Mouse (Mus musculus): ENCODE measurements around the gene B430305J03Rik. TPM values are rescaled to one million over a fixed set of nuclear protein-coding genes. Genes with fewer than 3 reads are reported as not detected.
A peak's percentile ranks its signal among the peaks of the same experiment; 100 is the strongest.

The B430305J03Rik gene
- total RNA-seq (2021) = under 1 TPM; 0.28 to 0.34 TPM
- long read RNA-seq, experiment 1 = 0 reads
- long read RNA-seq, experiment 2 = 0 reads

GRCm38 (mm10) chr3:61365779-61366373 lies at the start of gene B430305J03Rik:
Gene B430305J03Rik, minus strand, starts transcription at chr3:61365951.
- no peak for DNase-seq (ENCODE audit: low spot score in 2 of 2)

GRCm38 (mm10) chr3:61409683-61410082 lies 43.9 kb upstream of the B430305J03Rik start:
- no peak for DNase-seq (ENCODE audit: low spot score in 2 of 2)

DNA sequence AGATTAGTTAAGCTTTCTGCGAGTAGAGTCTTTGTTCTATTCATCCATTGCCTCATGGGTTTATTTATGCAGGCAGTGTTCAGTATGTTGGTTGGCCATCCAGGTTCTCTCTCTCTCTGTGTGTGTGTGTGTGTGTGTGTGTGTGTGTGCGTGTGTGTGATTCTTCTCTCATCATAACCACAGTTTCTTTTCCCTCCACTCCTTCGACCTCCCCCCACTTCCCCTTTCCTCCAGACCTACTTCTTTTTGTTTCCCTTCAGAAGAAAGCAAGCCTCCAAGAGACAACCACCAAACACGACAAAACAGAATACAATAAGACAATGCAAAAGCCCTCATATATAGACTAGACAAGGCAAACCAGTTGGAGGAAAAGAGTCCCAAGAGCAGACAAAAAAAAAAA lies 41.2 kb upstream of the B430305J03Rik start:
- DNase-seq (ENCODE audit: low spot score in 2 of 2) = no peak

- DNase-seq (ENCODE audit: low spot score in 2 of 2) = no peak
Measured at GRCm38 (mm10) chr3:61400823-61401387, 35.2 kb upstream of the B430305J03Rik start.

GRCm38 (mm10) chr3:61396728-61397127 lies 31.0 kb upstream of the B430305J03Rik start:
- no peak for DNase-seq (ENCODE audit: low spot score in 2 of 2)

GRCm38 (mm10) chr3:61395382-61395781 lies 29.6 kb upstream of the B430305J03Rik start:
- no peak for DNase-seq (ENCODE audit: low spot score in 2 of 2)

GRCm38 (mm10) chr3:61393520-61393919 lies 27.8 kb upstream of the B430305J03Rik start:
- DNase-seq (ENCODE audit: low spot score in 2 of 2) = no peak

- DNase-seq (ENCODE audit: low spot score in 2 of 2) = no peak
Measured at GRCm38 (mm10) chr3:61392881-61393280, 27.1 kb upstream of the B430305J03Rik start.

DNA sequence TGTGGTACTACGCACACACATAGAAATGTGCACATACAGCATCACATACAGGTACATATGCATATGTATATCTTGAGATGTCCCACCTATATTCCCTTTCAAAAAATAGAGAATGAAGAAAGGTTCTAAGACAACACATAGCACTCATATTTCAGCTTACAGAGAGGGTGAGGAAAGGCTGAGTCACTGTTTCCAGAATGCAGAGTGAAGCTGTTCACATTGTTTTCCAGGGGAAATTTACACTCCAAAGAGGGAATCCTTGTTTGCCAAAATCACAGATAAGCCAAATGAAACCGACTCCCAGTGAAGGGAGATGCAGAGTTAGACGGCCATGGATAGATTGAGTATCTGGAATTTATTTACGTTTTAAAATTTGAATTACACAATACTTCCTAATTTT lies 25.8 kb upstream of the B430305J03Rik start:
- DNase-seq (ENCODE audit: low spot score in 2 of 2) = no peak

GRCm38 (mm10) chr3:61386368-61386767 lies 20.6 kb upstream of the B430305J03Rik start:
- DNase-seq (ENCODE audit: low spot score in 2 of 2) = no peak

DNA sequence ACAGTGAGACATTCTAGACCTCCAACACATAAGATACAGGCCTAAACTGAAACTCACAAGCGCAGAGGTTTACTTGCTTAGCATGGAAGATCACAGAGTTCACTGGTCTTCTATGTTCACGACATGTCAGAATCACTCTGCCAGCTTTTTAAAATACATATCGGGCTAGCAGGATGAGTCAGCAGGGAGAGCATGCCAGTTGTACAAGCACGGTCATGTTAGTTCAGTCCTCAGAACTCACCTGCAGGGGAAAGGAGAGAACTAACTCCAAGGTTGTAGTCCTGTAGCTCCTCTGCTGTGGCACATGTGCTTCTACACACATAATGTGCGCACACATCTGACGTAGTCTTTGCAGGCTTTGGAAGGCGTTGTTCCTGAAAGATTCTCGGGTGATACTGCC lies 10.2 kb upstream of the B430305J03Rik start:
- no peak for DNase-seq (ENCODE audit: low spot score in 2 of 2)

- DNase-seq (ENCODE audit: low spot score in 2 of 2) = no peak
Measured at GRCm38 (mm10) chr3:61368446-61368845, 2.7 kb upstream of the B430305J03Rik start.

- DNase-seq (ENCODE audit: low spot score in 2 of 2) = peak; percentile 9 to 12
Measured at GRCm38 (mm10) chr3:61364978-61365778, 573 bp downstream of the B430305J03Rik start.

DNA sequence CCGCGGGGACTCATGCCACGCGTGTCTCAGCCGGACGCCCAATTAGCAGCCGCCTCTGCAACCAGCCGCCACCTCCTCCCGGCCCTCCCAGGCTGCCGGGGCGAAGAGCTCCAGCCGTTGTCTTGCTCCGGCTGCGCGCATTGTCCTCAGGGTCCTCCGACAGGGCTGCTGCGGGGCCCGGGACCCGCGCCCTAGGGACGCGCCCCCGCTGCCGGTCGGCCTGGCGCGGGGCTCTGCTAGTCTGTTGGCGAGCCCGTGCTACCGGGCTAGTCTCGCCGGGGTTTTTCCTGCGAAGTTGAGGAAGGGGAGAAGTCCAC lies 1.1 kb downstream of the B430305J03Rik start:
- DNase-seq (ENCODE audit: low spot score in 2 of 2) = no peak

GRCm38 (mm10) chr3:61363989-61364660 lies 1.6 kb downstream of the B430305J03Rik start:
- peak; percentile 94 for DNase-seq (ENCODE audit: low spot score in 2 of 2)

GRCm38 (mm10) chr3:61363161-61363988 lies 2.4 kb downstream of the B430305J03Rik start:
- DNase-seq (ENCODE audit: low spot score in 2 of 2) = peak; percentile 63 to 79

DNA sequence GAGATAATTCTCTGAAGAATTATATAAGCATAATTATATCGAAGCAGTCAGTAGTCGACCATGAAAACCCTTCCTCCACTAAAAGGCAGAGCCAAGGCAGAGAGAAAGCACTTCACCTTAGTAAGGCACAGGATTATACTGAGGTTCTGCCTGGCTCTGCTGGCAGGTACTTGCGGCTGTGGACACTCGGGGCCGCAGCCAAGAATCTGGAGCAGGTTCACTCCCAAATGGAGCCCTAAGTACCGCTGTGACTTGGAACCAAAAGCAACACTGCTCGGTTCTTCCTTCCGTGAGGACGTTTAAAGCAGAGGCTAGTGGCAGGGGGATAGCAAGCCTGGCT lies 3.0 kb downstream of the B430305J03Rik start:
- no peak for DNase-seq (ENCODE audit: low spot score in 2 of 2)

DNA sequence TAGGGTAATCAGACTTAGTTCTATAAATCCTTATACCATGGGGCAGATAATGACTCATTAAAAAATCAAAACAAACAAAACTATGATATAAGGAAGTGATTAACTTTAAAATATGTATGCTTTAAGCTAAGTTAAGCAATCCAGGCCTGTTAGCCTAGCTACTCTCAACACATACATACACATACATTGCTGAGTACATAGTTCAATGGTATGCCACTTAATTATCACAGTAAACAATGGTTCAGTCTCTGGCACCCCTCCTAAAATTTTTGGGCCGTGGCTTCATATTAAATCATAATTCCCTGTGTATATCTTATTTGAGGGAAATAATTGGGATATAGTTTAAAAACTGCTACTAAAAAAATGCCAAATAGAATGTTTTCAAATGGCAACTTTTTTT lies 4.4 kb downstream of the B430305J03Rik start, which contains the start of gene Rap2b:
Gene Rap2b (plus strand): TSS at position 301 of the 400 bp plus-strand sequence.
- DNase-seq (ENCODE audit: low spot score in 2 of 2) = no peak

DNA sequence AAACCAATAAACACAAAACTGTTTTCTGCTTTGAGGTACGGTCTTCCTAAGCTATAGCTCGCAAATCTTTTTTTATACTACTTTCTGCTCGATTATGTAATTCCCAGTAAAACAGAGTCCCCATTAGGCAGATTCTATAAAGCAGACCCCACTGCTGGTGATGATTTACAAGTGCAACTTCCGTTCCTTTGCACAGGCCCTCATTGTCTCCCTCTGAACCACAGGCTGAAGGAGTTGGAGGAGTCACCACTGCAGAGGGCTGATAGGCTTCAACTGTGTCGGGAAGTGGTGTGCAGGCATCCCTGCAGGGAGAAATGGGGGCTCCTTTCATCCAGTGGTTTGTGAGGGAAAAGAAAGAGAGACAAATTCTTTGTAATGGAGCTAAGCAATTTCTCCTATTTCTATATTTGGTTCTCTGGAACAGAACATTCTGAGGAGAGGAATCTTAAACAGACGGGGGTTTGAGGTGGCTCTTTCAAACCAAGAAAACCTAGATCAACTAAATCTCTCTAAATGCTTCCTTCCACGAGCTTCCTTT lies 6.9 kb downstream of the B430305J03Rik start:
- DNase-seq (ENCODE audit: low spot score in 2 of 2) = no peak

GRCm38 (mm10) chr3:61358107-61358506 lies 7.6 kb downstream of the B430305J03Rik start:
- no peak for DNase-seq (ENCODE audit: low spot score in 2 of 2)

DNA sequence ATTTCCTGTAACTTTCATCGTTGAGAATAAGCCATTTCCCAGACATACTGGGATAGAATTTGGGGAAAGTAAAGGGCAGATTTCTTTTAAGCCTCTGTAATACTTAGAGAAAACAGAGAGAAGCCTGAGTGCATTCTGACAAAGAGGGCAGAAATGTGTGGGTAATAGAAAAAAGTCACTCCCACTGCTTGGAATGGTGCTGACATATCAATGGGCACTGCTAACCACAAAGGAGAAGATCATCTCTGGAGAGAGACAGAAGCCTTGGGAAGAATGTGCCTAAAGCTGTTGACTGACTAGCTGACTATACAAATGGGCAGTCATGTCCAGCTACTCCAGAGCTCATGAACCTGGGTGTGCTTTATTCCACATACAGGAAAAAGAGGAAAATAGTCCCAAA lies 10.3 kb downstream of the B430305J03Rik start:
- DNase-seq (ENCODE audit: low spot score in 2 of 2) = no peak

Data from adrenal gland, postnatal 4 days (tissue).